Mouse (Mus musculus) adrenal gland, postnatal 10 days (tissue): ENCODE results near the gene Nav1. TPM values are rescaled to one million over a fixed set of nuclear protein-coding genes. Genes with fewer than 3 reads are reported as not detected.

Source experiments
- DNase-seq: peaks from one replicate; pipeline ENCODE4 v3.0.0; 2021; ENCODE audit warnings: mixed read lengths
- total RNA-seq, 2 experiments: library from RNA; stranded (reverse); gene quantifications; 2 replicates each; pipeline ENCODE4 v1.2.3; 2021

The Nav1 gene
- total RNA-seq, 2 experiments from 2014 or later: 20.8 to 35.2 TPM

- peak; percentile 84 for DNase-seq
Measured at GRCm38 (mm10) chr1:135548750-135549149, 58.3 kb downstream of the Nav1 start.

- DNase-seq: no peak
Measured at GRCm38 (mm10) chr1:135546099-135546498, 61.0 kb downstream of the Nav1 start.

- peak; percentile 92 for DNase-seq
Measured at GRCm38 (mm10) chr1:135544504-135545146, 62.5 kb downstream of the Nav1 start.

- DNase-seq: peak; percentile 54
Measured at GRCm38 (mm10) chr1:135542841-135543810, 64.0 kb downstream of the Nav1 start.

GRCm38 (mm10) chr1:135542080-135542479 lies 65.0 kb downstream of the Nav1 start:
- no peak for DNase-seq

- DNase-seq: peak; percentile 92
Measured at GRCm38 (mm10) chr1:135540270-135540669, 66.8 kb downstream of the Nav1 start.

- no peak for DNase-seq
Measured at GRCm38 (mm10) chr1:135538441-135539265, 68.4 kb downstream of the Nav1 start.

GRCm38 (mm10) chr1:135536822-135537221 lies 70.3 kb downstream of the Nav1 start:
- no peak for DNase-seq

- no peak for DNase-seq
Measured at GRCm38 (mm10) chr1:135536326-135536725, 70.8 kb downstream of the Nav1 start.

GRCm38 (mm10) chr1:135535256-135535655 lies 71.8 kb downstream of the Nav1 start:
- no peak for DNase-seq

- no peak for DNase-seq
Measured at GRCm38 (mm10) chr1:135534782-135535181, 72.3 kb downstream of the Nav1 start.

GRCm38 (mm10) chr1:135534070-135534469 lies 73.0 kb downstream of the Nav1 start:
- DNase-seq: no peak

GRCm38 (mm10) chr1:135532383-135532782 lies 74.7 kb downstream of the Nav1 start:
- peak; percentile 62 for DNase-seq

GRCm38 (mm10) chr1:135531981-135532380 lies 75.1 kb downstream of the Nav1 start:
- DNase-seq: no peak

GRCm38 (mm10) chr1:135531081-135531480 lies 76.0 kb downstream of the Nav1 start:
- DNase-seq: peak; percentile 52

GRCm38 (mm10) chr1:135524518-135524860 lies 82.6 kb downstream of the Nav1 start:
- no peak for DNase-seq

- DNase-seq: no peak
Measured at GRCm38 (mm10) chr1:135523780-135524517, 83.1 kb downstream of the Nav1 start.

GRCm38 (mm10) chr1:135523344-135523743 lies 83.8 kb downstream of the Nav1 start:
- DNase-seq: no peak

- no peak for DNase-seq
Measured at GRCm38 (mm10) chr1:135520550-135521168, 86.4 kb downstream of the Nav1 start.

GRCm38 (mm10) chr1:135518661-135519060 lies 88.4 kb downstream of the Nav1 start:
- DNase-seq: no peak

- DNase-seq: no peak
Measured at GRCm38 (mm10) chr1:135517469-135517868, 89.6 kb downstream of the Nav1 start.
